Mouse (Mus musculus): ENCODE measurements around the gene Ceacam16. TPM values are rescaled to one million over a fixed set of nuclear protein-coding genes. Genes with fewer than 3 reads are reported as not detected.

Gene Ceacam16
- polyA plus RNA-seq, 1 experiment from 2014 or later, result not detected

GRCm38 (mm10) chr7:19865246-19866036 is 4.3 kb upstream of the Ceacam16 start:
- H3K36me3 ChIP-seq, result no peaks in the 10 kb centered on the region
- H3K27ac ChIP-seq, result no peak overlapping the region
- H3K9me3 ChIP-seq (replicated peaks), result no peaks in the 10 kb centered on the region
- H3K4me2 ChIP-seq, result no peak overlapping the region
- ATAC-seq (replicated peaks; ENCODE audit: low FRiP score), result no peak
- WGBS, result 80% methylated on average over 8 of the region's 8 CpGs
- no peaks in the 10 kb centered on the region for H3K27me3 ChIP-seq
- H3K9ac ChIP-seq, result no peak overlapping the region
- no peak overlapping the region for H3K4me3 ChIP-seq (replicated peaks)
- H3K4me1 ChIP-seq, result no peaks in the 10 kb centered on the region

GRCm38 (mm10) chr7:19864241-19864640 is 3.1 kb upstream of the Ceacam16 start:
- H3K9ac ChIP-seq, result no peak overlapping the region
- no peak overlapping the region for H3K27ac ChIP-seq
- no peaks in the 10 kb centered on the region for H3K9me3 ChIP-seq (replicated peaks)
- H3K36me3 ChIP-seq, result no peaks in the 10 kb centered on the region
- 56% methylated on average over 2 of the region's 2 CpGs for WGBS
- H3K27me3 ChIP-seq, result no peaks in the 10 kb centered on the region
- no peak overlapping the region for H3K4me2 ChIP-seq
- H3K4me3 ChIP-seq (replicated peaks), result no peak overlapping the region
- ATAC-seq (replicated peaks; ENCODE audit: low FRiP score), result no peak
- H3K4me1 ChIP-seq, result no peaks in the 10 kb centered on the region

GRCm38 (mm10) chr7:19859740-19860139 is 1.4 kb downstream of the Ceacam16 start:
- Histone ChIP-seq H3K4me2 (no peak overlapping the region), H3K4me1 (no peaks in the 10 kb centered on the region), H3K9me3 (replicated peaks) (no peaks in the 10 kb centered on the region), H3K4me3 (replicated peaks) (no peak overlapping the region), H3K36me3 (no peaks in the 10 kb centered on the region), H3K27me3 (peaks cover 2% of the 10 kb centered on the region; the same call in 1 of the 2 replicates), H3K9ac (no peak overlapping the region), H3K27ac (no peak overlapping the region)
- no peak for ATAC-seq (replicated peaks; ENCODE audit: low FRiP score)
- 67% methylated on average over 10 of the region's 10 CpGs for WGBS

- Histone ChIP-seq H3K4me3 (replicated peaks) (no peak overlapping the region), H3K4me1 (peaks cover 6% of the 10 kb centered on the region), H3K9me3 (replicated peaks) (no peaks in the 10 kb centered on the region), H3K36me3 (no peaks in the 10 kb centered on the region), H3K9ac (no peak overlapping the region), H3K27me3 (peaks cover 22% of the 10 kb centered on the region), H3K27ac (no peak overlapping the region), H3K4me2 (no peak overlapping the region)
- no peak for ATAC-seq (replicated peaks; ENCODE audit: low FRiP score)
- WGBS, result 83% methylated on average over 6 of the region's 6 CpGs
Measured at GRCm38 (mm10) chr7:19856283-19856682, 4.8 kb downstream of the Ceacam16 start.

GRCm38 (mm10) chr7:19855663-19856062 is 5.4 kb downstream of the Ceacam16 start:
- H3K4me1 ChIP-seq, result peaks cover 6% of the 10 kb centered on the region
- ATAC-seq (replicated peaks; ENCODE audit: low FRiP score), result no peak
- peaks cover 29% of the 10 kb centered on the region for H3K27me3 ChIP-seq
- no peak overlapping the region for H3K9ac ChIP-seq
- no peaks in the 10 kb centered on the region for H3K36me3 ChIP-seq
- H3K4me3 ChIP-seq (replicated peaks), result no peak overlapping the region
- no peak overlapping the region for H3K4me2 ChIP-seq
- H3K27ac ChIP-seq, result no peak overlapping the region
- WGBS, result 80% methylated on average over 5 of the region's 5 CpGs
- H3K9me3 ChIP-seq (replicated peaks), result no peaks in the 10 kb centered on the region

GRCm38 (mm10) chr7:19853526-19853925 is 7.6 kb downstream of the Ceacam16 start:
- no peak overlapping the region for H3K9ac ChIP-seq
- WGBS, result 86% methylated on average over 20 of the region's 20 CpGs
- no peak overlapping the region for H3K27ac ChIP-seq
- H3K4me3 ChIP-seq (replicated peaks), result no peak overlapping the region
- ATAC-seq (replicated peaks; ENCODE audit: low FRiP score), result no peak
- H3K4me1 ChIP-seq, result peaks cover 6% of the 10 kb centered on the region
- no peak overlapping the region for H3K4me2 ChIP-seq
- H3K27me3 ChIP-seq, result peaks cover 39% of the 10 kb centered on the region
- no peaks in the 10 kb centered on the region for H3K9me3 ChIP-seq (replicated peaks)
- H3K36me3 ChIP-seq, result no peaks in the 10 kb centered on the region

GRCm38 (mm10) chr7:19851858-19852570 is 9.1 kb downstream of the Ceacam16 start, which contains the start of gene Gm19345:
Gene Gm19345, plus strand, starts transcription at chr7:19852003.
- Histone ChIP-seq H3K9ac (no peak within 1 kb of the TSS), H3K36me3 (no peaks in the 10 kb centered on the region), H3K27ac (no peak within 1 kb of the TSS), H3K9me3 (replicated peaks) (no peaks in the 10 kb centered on the region), H3K4me2 (peak within 1 kb of the TSS; percentile 60), H3K4me1 (peaks cover 13% of the 10 kb centered on the region), H3K27me3 (peaks cover 42% of the 10 kb centered on the region), H3K4me3 (replicated peaks) (peak within 1 kb of the TSS; percentile 29)
- peak; percentile 85 for ATAC-seq (replicated peaks; ENCODE audit: low FRiP score)
- 4% methylated on average over 30 of the region's 33 CpGs for WGBS

GRCm38 (mm10) chr7:19844521-19845171 is 16.5 kb downstream of the Ceacam16 start:
- 63% methylated on average over 15 of the region's 15 CpGs for WGBS
- Histone ChIP-seq H3K4me2 (no peak overlapping the region), H3K9me3 (replicated peaks) (no peaks in the 10 kb centered on the region), H3K4me3 (replicated peaks) (no peak overlapping the region), H3K27me3 (peaks cover 51% of the 10 kb centered on the region), H3K27ac (no peak overlapping the region), H3K9ac (no peak overlapping the region), H3K4me1 (peaks cover 12% of the 10 kb centered on the region), H3K36me3 (no peaks in the 10 kb centered on the region)
- no peak for ATAC-seq (replicated peaks; ENCODE audit: low FRiP score)

GRCm38 (mm10) chr7:19843561-19843960 is 17.5 kb downstream of the Ceacam16 start:
- Histone ChIP-seq H3K36me3 (no peaks in the 10 kb centered on the region), H3K27ac (no peak overlapping the region), H3K4me3 (replicated peaks) (no peak overlapping the region), H3K9me3 (replicated peaks) (no peaks in the 10 kb centered on the region), H3K4me1 (peaks cover 12% of the 10 kb centered on the region), H3K4me2 (0 out of 2 replicates have a peak overlapping the region, but pooled peaks have one; percentile 33), H3K9ac (no peak overlapping the region), H3K27me3 (peaks cover 46% of the 10 kb centered on the region)
- WGBS, result 3% methylated on average over 11 of the region's 11 CpGs
- ATAC-seq (replicated peaks; ENCODE audit: low FRiP score), result peak; percentile 78

- H3K4me2 ChIP-seq, result no peak overlapping the region
- H3K4me1 ChIP-seq, result peaks cover 12% of the 10 kb centered on the region
- WGBS, result 32% methylated on average over 19 of the region's 19 CpGs
- H3K9ac ChIP-seq, result no peak overlapping the region
- peaks cover 43% of the 10 kb centered on the region for H3K27me3 ChIP-seq
- no peaks in the 10 kb centered on the region for H3K36me3 ChIP-seq
- no peak overlapping the region for H3K27ac ChIP-seq
- no peak overlapping the region for H3K4me3 ChIP-seq (replicated peaks)
- peak; percentile 24; the same call in 1 of the 2 replicates for ATAC-seq (replicated peaks; ENCODE audit: low FRiP score)
- H3K9me3 ChIP-seq (replicated peaks), result no peaks in the 10 kb centered on the region
Measured at GRCm38 (mm10) chr7:19842885-19843504, 18.1 kb downstream of the Ceacam16 start.

- H3K36me3 ChIP-seq, result no peaks in the 10 kb centered on the region
- no peak overlapping the region for H3K4me2 ChIP-seq
- H3K4me1 ChIP-seq, result peaks cover 6% of the 10 kb centered on the region
- no peak overlapping the region for H3K9ac ChIP-seq
- peaks cover 38% of the 10 kb centered on the region for H3K27me3 ChIP-seq
- H3K9me3 ChIP-seq (replicated peaks), result no peaks in the 10 kb centered on the region
- WGBS, result 73% methylated on average over 21 of the region's 21 CpGs
- H3K4me3 ChIP-seq (replicated peaks), result no peak overlapping the region
- no peak overlapping the region for H3K27ac ChIP-seq
- no peak for ATAC-seq (replicated peaks; ENCODE audit: low FRiP score)
Measured at GRCm38 (mm10) chr7:19841686-19842413, 19.2 kb downstream of the Ceacam16 start.
